Mouse (Mus musculus): ENCODE measurements around the gene Ugt1a8. TPM values are rescaled to one million over a fixed set of nuclear protein-coding genes. Genes with fewer than 3 reads are reported as not detected.
"Not testable (repeated sequence)": the region's sequence is repeated elsewhere in the genome, so short reads cannot be mapped to it uniquely, and the experiment has no call there.

The Ugt1a8 gene
- total RNA-seq, 4 experiments from 2014 or later: not detected

- not testable (repeated sequence) for DNase-seq (ENCODE audit: low spot score in 2 of 2)
These were observed 21.5 kb downstream of the Ugt1a8 start for GRCm38 (mm10) chr1:88109027-88109557.

DNA sequence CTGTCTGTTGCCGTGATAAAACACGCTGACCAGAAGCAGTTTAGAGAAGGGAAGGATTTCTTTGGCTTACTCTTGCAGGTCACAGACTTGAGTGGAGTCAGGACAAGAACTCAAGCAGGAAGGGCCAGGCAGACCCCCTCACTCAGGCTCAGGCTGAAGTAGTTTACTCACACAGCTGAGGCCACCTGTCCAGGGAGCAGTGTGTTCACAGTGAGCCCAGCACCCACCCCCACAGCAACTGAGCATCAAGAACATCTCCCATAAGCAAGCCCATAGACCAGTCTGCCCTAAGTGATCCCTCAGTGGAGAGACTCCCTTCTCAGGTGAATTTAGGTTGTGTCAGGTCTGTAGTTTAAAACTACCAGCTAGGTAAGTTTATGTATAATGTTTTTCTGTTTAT lies 22.0 kb downstream of the Ugt1a8 start:
- DNase-seq (ENCODE audit: low spot score in 2 of 2): not testable (repeated sequence)

GRCm38 (mm10) chr1:88112769-88113168 lies 25.2 kb downstream of the Ugt1a8 start:
- DNase-seq (ENCODE audit: low spot score in 2 of 2): not testable (repeated sequence)

DNA sequence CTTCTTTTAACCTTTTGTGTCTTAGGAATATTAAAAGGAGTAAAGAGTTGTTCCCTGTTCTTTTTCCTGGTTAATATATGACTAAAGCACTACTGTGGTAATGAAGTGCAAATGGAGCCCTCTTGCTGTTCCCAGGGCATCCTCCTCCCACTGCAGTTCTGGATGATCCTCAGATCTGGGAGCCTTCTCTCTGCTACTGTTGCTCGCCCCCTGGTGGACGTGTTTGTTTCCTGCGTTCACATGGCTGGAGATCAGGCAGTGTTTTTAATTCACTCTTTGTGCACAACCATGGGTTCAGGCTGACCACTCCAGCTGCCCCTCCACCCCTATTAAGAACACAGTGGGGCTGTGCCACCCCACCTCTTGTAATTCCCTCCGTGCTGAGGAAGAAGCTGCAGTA lies 32.9 kb downstream of the Ugt1a8 start:
- DNase-seq (ENCODE audit: low spot score in 2 of 2): not testable (repeated sequence)

DNA sequence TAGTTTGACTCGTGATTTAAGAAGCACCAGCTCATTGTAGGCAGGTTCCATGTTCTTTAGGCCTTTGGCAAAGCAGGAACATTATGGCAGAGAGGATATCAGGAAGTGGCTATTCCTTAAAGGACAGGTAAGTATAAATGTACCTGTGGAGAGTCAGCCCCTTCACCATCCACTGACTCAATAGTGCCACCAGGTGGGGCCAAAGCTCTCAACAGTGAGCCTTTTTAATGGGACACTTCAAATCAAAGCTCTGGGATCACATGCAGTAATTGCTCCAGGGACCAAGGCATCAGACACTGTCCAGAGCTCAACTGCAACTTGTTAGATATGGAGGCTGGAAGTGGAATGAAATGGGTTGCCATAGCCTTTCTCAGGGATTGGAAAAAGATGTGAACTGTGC lies 33.9 kb downstream of the Ugt1a8 start:
- not testable (repeated sequence) for DNase-seq (ENCODE audit: low spot score in 2 of 2)

- not testable (repeated sequence) for DNase-seq (ENCODE audit: low spot score in 2 of 2)
These were observed 38.3 kb downstream of the Ugt1a8 start for GRCm38 (mm10) chr1:88125827-88126360.

GRCm38 (mm10) chr1:88129091-88129490 lies 41.5 kb downstream of the Ugt1a8 start:
- DNase-seq (ENCODE audit: low spot score in 2 of 2): not testable (repeated sequence)

DNA sequence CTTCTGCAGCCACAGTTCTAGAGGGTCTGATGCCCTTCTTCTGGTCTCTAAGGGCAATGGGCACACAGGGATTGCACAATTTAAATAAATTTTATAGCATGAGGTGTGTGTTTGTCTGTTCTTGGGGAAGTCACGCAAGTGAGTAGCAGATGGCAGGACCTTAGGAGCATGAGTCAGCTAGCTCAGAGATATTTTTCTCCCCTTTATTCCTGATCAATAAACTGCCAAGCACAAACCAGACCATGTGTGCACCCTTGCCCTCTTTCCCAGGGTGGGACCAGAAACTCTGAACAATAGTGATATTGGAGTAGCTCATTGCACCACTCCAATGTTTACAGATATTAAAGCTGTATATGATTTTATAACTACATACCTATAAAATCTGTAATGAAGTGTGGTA lies 42.6 kb downstream of the Ugt1a8 start:
- DNase-seq (ENCODE audit: low spot score in 2 of 2): not testable (repeated sequence)

GRCm38 (mm10) chr1:88133908-88134456 lies 46.4 kb downstream of the Ugt1a8 start:
- DNase-seq (ENCODE audit: low spot score in 2 of 2): no peak

DNA sequence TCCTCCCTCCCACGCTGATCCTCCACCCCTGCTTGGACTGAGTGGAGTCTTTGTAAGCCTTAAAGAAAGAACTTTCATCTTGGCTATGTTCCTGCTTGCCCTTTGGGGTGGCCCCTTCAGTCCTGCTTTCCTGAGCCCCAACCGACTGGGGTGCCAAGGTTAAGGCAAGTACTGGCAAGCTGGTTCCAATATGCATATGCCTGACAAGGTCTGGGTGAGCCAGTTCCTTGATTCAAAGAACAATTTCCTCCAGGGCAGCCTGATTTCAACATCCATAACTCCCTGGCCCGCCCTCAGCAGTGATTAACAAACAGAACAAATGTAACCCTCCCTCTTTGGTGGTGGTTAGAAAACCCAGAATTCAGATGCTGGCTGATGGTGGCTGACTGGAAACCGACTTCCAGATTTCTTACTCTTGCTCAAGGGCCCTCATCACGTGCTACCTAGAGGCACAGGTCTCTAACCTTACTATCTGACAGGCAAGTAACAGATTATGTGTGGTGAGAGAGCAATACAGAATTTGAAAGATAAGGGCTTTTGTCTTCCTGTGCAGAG lies 46.9 kb downstream of the Ugt1a8 start, which contains the start of gene Ugt1a6a:
Gene Ugt1a6a, plus strand, starts transcription at position 353 of the 555 bp plus-strand sequence.
- peak in 1 of 2 experiments; percentile 14 for DNase-seq (ENCODE audit: low spot score in 2 of 2)

GRCm38 (mm10) chr1:88135229-88135904 lies 47.8 kb downstream of the Ugt1a8 start:
- DNase-seq (ENCODE audit: low spot score in 2 of 2): not testable (repeated sequence)

GRCm38 (mm10) chr1:88136646-88137045 lies 49.0 kb downstream of the Ugt1a8 start:
- no peak for DNase-seq (ENCODE audit: low spot score in 2 of 2)

GRCm38 (mm10) chr1:88137264-88137663 lies 49.7 kb downstream of the Ugt1a8 start:
- DNase-seq (ENCODE audit: low spot score in 2 of 2): no peak

- no peak for DNase-seq (ENCODE audit: low spot score in 2 of 2)
These were observed 50.5 kb downstream of the Ugt1a8 start for GRCm38 (mm10) chr1:88138145-88138544.

- not testable (repeated sequence) for DNase-seq (ENCODE audit: low spot score in 2 of 2)
These were observed 52.9 kb downstream of the Ugt1a8 start for GRCm38 (mm10) chr1:88140492-88140891.

DNA sequence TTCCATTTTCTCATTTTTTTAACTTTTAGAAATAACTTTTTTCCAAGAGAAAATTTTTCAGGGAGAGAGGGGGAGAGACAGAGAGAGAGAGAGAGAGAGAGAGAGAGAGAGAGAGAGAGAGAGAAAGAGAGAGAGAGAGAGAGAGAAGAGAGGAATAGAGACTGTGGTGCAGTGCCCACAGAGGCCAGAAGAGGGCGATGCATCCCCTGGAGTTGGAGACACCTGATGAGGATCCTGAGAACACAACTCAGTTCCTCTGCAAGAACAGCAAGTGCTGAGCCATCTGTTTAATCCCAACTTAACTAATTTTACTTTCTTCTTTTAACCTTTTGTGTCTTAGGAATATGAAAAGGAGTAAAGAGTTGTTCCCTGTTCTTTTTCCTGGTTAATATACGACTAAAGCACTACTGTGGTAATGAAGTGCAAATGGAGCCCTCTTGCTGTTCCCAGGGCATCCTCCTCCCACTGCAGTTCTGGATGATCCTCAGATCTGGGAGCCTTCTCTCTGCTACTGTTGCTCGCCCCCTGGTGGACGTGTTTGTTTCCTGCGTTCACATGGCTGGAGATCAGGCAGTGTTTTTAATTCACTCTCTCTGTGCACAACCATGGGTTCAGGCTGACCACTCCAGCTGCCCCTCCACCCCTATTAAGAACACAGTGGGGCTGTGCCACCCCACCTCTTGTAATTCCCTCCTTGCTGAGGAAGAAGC lies 56.5 kb downstream of the Ugt1a8 start:
- DNase-seq (ENCODE audit: low spot score in 2 of 2): peak; percentile 8 to 27

DNA sequence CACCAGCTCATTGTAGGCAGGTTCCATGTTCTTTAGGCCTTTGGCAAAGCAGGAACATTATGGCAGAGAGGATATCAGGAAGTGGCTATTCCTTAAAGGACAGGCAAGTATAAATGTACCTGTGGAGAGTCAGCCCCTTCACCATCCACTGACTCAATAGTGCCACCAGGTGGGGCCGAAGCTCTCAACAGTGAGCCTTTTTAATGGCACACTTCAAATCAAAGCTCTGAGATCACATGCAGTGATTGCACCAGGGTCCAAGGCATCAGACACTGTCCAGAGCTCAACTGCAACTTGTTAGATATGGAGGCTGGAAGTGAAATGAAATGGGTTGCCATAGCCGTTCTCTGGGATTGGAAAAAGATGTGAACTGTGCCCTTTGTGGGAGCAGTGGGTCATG lies 57.7 kb downstream of the Ugt1a8 start:
- not testable (repeated sequence) for DNase-seq (ENCODE audit: low spot score in 2 of 2)

DNA sequence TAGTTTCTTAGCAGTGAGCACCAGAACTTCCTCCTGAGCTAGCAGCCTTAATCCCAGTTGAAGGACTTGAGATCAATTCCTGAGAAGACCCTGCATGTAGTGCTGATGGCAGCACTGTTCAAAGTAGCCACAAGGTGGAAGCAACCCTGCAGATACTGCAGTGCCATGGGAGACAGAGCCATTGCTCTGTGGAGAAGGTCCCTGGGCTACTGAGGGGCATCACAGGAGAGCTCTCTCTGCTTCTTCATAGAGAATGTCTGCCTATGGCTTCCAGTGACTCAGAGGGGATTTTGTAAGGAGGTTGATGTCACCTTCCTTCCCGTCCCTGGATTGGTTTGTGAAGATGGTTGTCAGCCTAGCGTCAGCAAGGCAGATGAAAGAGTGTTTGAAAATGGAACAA lies 62.5 kb downstream of the Ugt1a8 start:
- not testable (repeated sequence) for DNase-seq (ENCODE audit: low spot score in 2 of 2)

DNA sequence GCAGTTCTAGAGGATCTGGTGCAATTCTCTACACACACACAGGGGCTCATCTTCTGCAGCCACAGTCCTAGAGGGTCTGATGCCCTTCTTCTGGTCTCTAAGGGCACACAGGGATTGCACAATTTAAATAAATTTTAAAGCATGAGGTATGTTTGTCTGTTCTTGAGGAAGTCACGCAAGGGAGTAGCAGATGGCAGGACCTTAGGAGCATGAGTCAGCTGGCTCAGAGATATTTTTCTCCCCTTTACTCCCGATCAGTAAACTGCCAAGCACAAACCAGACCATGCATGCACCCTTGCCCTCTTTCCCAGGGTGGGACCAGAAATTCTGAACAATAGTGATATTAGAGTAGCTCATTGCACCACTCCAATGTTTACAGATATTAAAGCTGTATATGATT lies 70.8 kb downstream of the Ugt1a8 start:
- no peak for DNase-seq (ENCODE audit: low spot score in 2 of 2)

GRCm38 (mm10) chr1:88165711-88166110 lies 78.1 kb downstream of the Ugt1a8 start, which contains the start of gene Ugt1a5:
TSS of gene Ugt1a5 (plus strand) at chr1:88166012.
- no peak for DNase-seq (ENCODE audit: low spot score in 2 of 2)

DNA sequence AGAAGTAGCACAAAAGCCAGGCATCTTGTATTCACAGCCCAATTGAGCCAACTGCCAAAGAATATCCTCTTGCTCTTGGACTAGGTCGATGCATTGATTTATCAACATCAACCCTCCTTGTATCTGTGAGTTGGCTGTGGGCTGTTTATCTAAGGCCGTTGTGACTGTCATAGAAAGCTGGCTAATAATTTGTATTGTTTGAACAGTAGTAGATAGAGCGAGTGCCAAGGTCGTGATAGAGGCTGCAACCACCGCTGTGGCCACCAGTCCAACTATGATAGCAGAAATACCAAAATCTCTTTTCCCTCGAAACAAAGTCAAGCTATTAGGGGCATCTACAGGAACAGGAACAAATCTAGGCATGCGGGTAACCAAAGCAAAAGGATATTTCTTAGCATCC lies 84.6 kb downstream of the Ugt1a8 start:
- DNase-seq (ENCODE audit: low spot score in 2 of 2): not testable (repeated sequence)
